Mouse (Mus musculus) hindbrain, embryonic 12.5 days (tissue): ENCODE measurements around the gene Fbrsl1. TPM values are rescaled to one million over a fixed set of nuclear protein-coding genes. Genes with fewer than 3 reads are reported as not detected.

Source experiments
- ATAC-seq: fragments of 200-750 bp; cut with Nextera tagmentation; 2 replicates; pipeline ENCODE4 v1.8.0; 2017; ENCODE audit warnings: moderate TSS enrichment; ENCODE audit not compliant: low FRiP score
- H3K27ac ChIP-seq: fragments of 300-500 bp; sonication (generic); 2 replicates; pipeline ENCODE4 v1.5.1; 2016; ENCODE audit warnings: mild to moderate bottlenecking
- H3K27me3 ChIP-seq: fragments of 300-500 bp; sonication (generic); 2 replicates; pipeline ENCODE4 v1.6.1; 2016; ENCODE audit warnings: mild to moderate bottlenecking
- H3K36me3 ChIP-seq: fragments of 300-500 bp; sonication (generic); 2 replicates; pipeline ENCODE4 v1.6.1; 2016; ENCODE audit warnings: mild to moderate bottlenecking
- H3K4me1 ChIP-seq: fragments of 300-500 bp; sonication (generic); 2 replicates; pipeline ENCODE4 v1.6.1; 2016
- H3K4me2 ChIP-seq: fragments of 300-500 bp; sonication (generic); replicated peaks from 2 replicates; pipeline ENCODE4 v1.6.1; 2016; ENCODE audit warnings: mild to moderate bottlenecking
- H3K4me3 ChIP-seq: fragments of 300-500 bp; sonication (generic); 2 replicates; pipeline ENCODE4 v1.5.1; 2016; ENCODE audit warnings: mild to moderate bottlenecking
- H3K9ac ChIP-seq: fragments of 300-500 bp; sonication (generic); 2 replicates; pipeline ENCODE4 v1.6.1; 2016; ENCODE audit warnings: mild to moderate bottlenecking, moderate library complexity
- H3K9me3 ChIP-seq: fragments of 300-500 bp; sonication (generic); replicated peaks from 2 replicates; pipeline ENCODE4 v1.6.1; 2016; ENCODE audit warnings: mild to moderate bottlenecking
- WGBS: fragments of 180-500 bp; shearing (Covaris S2); methylation state at CpG from one replicate; pipeline ENCODE4 v1.1.7; 2016; 5-methylcytosine and 5-hydroxymethylcytosine counted together
- polyA plus RNA-seq: library from polyadenylated mRNA; unstranded; fragments of >200 nt; fragmentation: Nextera tagmentation; extraction: Ambion mirVana; gene quantifications from 2 replicates; pipeline ENCODE4 v1.2.1, GENCODE M21; 2016

Fbrsl1 gene
- polyA plus RNA-seq, 1 experiment from 2014 or later: 35.5 TPM

DNA sequence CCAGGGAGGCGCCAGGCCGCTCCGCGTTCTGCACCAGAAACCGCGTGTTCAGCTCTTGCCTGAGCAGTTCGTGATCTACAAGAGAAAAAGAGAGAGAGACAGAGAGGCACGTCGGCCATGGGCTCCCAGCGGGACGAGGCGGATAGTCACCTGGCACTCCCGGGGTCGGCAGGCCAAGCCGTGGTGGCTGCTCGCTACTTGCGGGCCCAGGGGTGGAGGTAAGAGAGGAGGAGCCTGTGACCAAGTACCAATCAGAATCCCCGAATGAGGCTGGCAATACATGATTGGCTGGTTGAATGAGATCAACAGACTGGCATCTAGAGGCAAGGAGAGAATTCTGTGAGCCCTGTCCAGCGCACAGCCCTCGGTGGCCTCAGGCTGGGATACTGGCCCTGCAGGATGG is 70.1 kb downstream of the Fbrsl1 start:
- 0 out of 2 replicates have a peak, but pooled peaks have one; percentile 38 for ATAC-seq

DNA sequence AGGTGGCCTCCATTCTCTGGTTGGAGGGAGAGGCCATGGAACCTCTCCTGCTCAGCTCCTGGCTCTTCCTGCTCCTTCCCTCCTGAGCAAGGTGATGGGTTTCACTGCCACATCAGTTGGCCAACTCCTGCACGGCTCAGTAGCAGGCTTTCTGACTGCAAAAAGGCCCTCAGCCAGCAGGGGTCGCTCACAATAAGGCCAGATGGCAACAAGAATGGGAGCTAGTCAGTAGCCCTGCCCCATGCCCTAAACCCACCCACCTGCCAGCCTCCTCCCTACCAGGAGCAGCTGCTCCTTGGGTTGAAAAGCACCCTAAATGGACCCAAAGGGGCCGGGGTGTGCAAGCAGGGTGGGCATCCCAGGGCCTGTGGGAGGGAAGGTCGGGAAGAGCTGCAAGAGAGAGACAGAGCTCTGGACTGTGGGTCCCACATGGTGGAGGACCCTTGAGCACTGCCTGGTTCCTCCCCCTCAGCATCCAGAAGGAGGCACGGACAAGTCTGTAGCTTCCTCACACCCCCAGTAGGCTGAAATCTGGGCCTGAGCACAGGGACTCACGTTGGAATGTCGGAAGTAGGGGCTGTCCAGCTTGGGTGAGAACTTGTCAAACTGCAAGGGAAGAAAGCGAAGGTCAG is 71.4 kb downstream of the Fbrsl1 start:
- Histone ChIP-seq H3K27ac (no peak overlapping the region), H3K27me3 (0 out of 2 replicates have a peak, but pooled peaks cover 2% of the 10 kb centered on the region), H3K9ac (no peak overlapping the region), H3K4me1 (peaks cover 7% of the 10 kb centered on the region; the same call in 1 of the 2 replicates), H3K9me3 (no peaks in the 10 kb centered on the region), H3K36me3 (peaks cover 73% of the 10 kb centered on the region), H3K4me3 (no peak overlapping the region), H3K4me2 (no peak overlapping the region)
- peak; percentile 60 for ATAC-seq
- 53% methylated on average over 8 of the region's 8 CpGs for WGBS

More for the DNA sequence above, 70.1 kb downstream of the Fbrsl1 start:
- Histone ChIP-seq H3K36me3 (peaks cover 72% of the 10 kb centered on the region), H3K9me3 (no peaks in the 10 kb centered on the region), H3K4me2 (0 out of 2 replicates have a peak overlapping the region, but pooled peaks have one; percentile 19), H3K9ac (peak overlapping the region; percentile 35; the same call in 1 of the 2 replicates), H3K4me3 (no peak overlapping the region), H3K27ac (no peak overlapping the region), H3K27me3 (0 out of 2 replicates have a peak, but pooled peaks cover 2% of the 10 kb centered on the region), H3K4me1 (peaks cover 7% of the 10 kb centered on the region; the same call in 1 of the 2 replicates)
- WGBS: 22% methylated on average over 20 of the region's 20 CpGs

DNA sequence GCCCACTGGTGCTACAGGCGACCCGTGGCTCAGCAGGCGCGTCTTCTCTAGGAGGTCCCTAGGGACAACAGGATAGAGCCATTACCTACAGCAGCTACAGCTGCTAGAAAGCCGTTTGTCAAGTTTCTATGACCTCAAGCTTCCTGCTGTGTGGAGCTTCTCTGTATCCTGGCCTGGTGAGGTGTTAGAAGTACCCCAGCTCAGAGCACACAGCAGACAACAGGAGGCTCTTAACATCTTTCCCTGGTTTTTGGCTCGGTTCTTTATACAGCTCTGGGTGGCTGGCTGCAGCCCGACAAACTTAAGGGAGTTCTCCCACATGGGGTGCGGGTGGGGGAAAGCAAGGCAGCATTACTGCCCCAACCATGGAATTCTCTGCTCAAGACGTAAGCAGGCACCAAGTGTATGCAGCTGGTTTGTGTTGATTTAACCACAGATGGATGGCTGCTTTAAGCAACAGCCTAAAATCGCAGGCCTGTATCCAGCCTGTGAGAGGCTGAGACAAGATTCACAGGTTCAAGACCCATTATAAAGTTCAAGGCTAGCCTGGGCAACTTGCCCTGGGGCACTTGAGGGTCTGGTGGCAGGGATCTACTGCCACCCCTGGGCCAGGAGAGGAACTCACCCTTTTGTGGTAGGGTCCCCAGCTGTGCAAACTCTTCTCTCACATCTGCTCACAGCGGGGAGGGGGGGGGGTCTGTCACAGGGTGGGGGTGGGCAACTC is 84.3 kb downstream of the Fbrsl1 start:
- peak overlapping the region; percentile 42 for H3K4me3 ChIP-seq
- no peak for ATAC-seq

DNA sequence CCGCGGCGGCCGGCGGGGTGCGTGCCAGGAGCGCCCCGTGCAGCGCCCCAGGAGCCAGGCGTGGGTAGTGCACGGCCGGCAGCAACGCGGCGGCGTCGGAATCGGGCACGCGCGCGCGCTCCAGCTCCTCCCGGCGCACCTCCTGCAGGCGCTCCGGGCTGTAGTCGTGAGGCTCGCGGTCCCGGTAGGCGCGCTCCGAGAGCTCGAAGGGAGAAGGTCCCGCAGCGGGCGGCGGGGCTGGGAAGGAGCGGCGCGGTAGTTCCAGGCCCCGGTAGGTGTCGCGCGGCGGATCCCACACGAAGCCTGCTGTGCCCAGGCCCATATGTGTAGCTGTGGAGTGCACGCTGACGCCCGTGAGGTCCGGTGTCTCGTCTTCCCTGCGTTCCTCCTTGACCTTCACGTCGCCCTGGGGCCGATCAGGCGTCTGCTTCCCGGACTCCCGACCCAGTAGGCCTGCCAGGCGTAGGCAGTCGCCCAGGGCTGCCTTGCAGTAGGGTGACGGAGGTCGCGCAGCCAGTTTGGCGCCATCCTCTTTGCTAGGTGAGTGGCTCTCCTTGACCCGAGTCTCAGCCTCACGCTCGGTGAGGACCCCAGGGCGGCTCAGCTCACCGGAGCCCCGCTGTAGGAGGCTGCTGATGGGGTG is 85.0 kb downstream of the Fbrsl1 start:
- peak overlapping the region; percentile 44 for H3K9ac ChIP-seq
- H3K4me2 ChIP-seq: peak overlapping the region; percentile 79
- 1% methylated on average over 57 of the region's 72 CpGs for WGBS
- ATAC-seq: peak; percentile 83
- peak overlapping the region; percentile 42 for H3K4me3 ChIP-seq
- peaks cover 14% of the 10 kb centered on the region for H3K4me1 ChIP-seq
- H3K27me3 ChIP-seq: peaks cover 26% of the 10 kb centered on the region
- peaks cover 33% of the 10 kb centered on the region for H3K36me3 ChIP-seq
- no peaks in the 10 kb centered on the region for H3K9me3 ChIP-seq
- peak overlapping the region; percentile 41; the same call in 1 of the 2 replicates for H3K27ac ChIP-seq

More for the DNA sequence above, 84.3 kb downstream of the Fbrsl1 start:
- Histone ChIP-seq H3K9me3 (no peaks in the 10 kb centered on the region), H3K9ac (peak overlapping the region; percentile 44; the same call in 1 of the 2 replicates), H3K27ac (0 out of 2 replicates have a peak overlapping the region, but pooled peaks have one; percentile 41), H3K4me2 (peak overlapping the region; percentile 79), H3K27me3 (peaks cover 26% of the 10 kb centered on the region), H3K36me3 (peaks cover 39% of the 10 kb centered on the region), H3K4me1 (peaks cover 14% of the 10 kb centered on the region)
- 29% methylated on average over 11 of the region's 11 CpGs for WGBS

DNA sequence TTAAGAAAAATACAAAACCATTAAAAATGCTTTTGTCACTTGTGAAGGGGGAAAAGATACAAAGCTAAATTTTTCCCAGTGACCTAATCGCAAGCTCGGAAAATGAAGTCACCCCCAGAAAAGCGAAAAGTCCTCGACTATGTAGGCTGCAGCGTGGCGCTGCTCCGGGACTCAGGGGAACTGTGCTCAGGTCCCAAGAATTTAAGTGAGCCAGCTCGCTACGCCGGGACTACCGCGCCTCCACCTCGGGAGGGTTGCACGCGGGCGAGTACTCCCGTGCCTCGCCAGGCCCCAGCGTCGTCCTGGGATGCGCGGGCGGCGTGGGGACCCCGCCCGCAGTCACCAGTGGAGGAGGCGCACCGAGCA is 85.5 kb downstream of the Fbrsl1 start:
- Histone ChIP-seq H3K9ac (peak overlapping the region; percentile 44), H3K4me3 (peak overlapping the region; percentile 42), H3K4me1 (peaks cover 19% of the 10 kb centered on the region), H3K27me3 (peaks cover 26% of the 10 kb centered on the region), H3K4me2 (peak overlapping the region; percentile 79), H3K9me3 (no peaks in the 10 kb centered on the region), H3K36me3 (peaks cover 29% of the 10 kb centered on the region), H3K27ac (no peak overlapping the region)
- 2% methylated on average over 27 of the region's 28 CpGs for WGBS
- peak; percentile 39 for ATAC-seq

DNA sequence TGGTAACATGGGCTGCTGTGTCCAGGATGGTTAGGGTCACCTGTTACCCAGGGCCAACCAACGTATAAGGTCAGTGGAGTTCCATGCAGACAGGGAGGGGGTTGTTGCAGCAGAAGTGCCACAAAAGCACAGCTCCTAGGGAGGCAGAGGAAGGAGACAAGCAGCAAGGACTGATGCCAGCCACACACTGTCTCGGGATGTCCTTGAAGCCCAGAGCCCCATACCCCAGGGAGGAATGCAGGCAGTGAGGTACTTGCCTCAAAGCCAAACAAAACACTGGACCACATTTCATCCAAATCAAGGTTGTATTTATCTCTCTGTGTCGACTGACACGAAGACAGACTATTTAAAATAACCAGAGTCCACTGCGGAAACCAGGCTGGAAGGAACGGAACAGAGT is 86.8 kb downstream of the Fbrsl1 start:
- peaks cover 26% of the 10 kb centered on the region for H3K27me3 ChIP-seq
- peaks cover 21% of the 10 kb centered on the region for H3K4me1 ChIP-seq
- no peak overlapping the region for H3K9ac ChIP-seq
- 87% methylated on average over 6 of the region's 6 CpGs for WGBS
- H3K4me2 ChIP-seq: no peak overlapping the region
- H3K4me3 ChIP-seq: no peak overlapping the region
- H3K27ac ChIP-seq: no peak overlapping the region
- no peak for ATAC-seq
- no peaks in the 10 kb centered on the region for H3K9me3 ChIP-seq
- H3K36me3 ChIP-seq: peaks cover 17% of the 10 kb centered on the region

DNA sequence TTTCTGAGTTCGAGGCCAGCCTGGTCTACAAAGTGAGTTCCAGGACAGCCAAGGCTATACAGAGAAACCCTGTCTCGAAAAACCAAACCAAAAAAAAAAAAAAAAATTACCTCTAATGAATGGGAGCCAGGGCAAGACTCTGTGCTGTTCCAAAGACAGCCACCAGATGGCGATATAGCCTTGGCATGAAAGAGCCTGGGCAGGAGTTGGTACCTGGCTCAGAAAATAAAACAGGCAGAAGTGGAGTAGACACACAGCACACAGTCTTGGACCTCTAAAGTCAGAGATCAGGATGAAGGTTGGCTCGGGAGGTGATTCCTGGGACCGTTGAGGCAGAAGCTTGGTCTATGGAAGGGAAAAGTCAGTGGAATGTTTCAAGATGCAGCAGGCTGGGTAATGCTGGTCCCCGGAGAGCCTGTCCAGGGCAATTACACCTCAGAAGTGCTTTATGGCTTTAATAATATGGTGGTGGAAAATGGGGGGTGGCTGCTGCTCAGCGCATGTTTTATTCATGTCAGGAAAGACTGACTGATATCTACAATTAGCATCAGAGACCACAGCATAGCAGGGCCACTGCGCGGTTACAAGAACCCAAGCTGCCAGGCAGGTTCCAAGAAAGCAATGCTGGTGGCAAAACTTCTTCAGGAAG is 90.6 kb downstream of the Fbrsl1 start:
- Histone ChIP-seq H3K4me1 (peaks cover 8% of the 10 kb centered on the region; the same call in 1 of the 2 replicates), H3K4me3 (no peak overlapping the region), H3K9ac (no peak overlapping the region), H3K27ac (no peak overlapping the region), H3K9me3 (no peaks in the 10 kb centered on the region), H3K36me3 (0 out of 2 replicates have a peak, but pooled peaks cover 5% of the 10 kb centered on the region), H3K4me2 (no peak overlapping the region), H3K27me3 (peaks cover 30% of the 10 kb centered on the region)
- WGBS: 29% methylated on average over 9 of the region's 9 CpGs
- ATAC-seq: peak; percentile 55

DNA sequence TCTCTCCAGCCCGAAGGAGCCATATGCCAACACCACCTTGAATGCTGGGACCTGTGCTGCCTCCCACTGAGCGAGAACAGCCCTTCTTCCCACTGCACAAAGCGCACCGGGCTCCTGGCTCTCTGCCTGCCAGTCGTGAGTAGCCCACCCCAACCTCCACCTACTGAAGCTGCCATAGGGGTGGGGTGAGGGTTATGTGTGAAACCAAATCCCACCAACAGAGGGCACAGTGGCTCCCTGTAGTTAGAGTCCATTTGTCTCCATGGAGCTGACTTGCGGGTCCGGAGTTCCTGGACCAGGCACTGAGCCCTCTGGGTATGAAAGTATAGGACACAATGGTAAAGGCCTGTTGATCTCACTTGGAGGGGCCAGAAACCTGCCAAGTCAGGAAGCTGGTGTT is 93.6 kb downstream of the Fbrsl1 start:
- Histone ChIP-seq H3K4me2 (no peak overlapping the region), H3K4me1 (peaks cover 8% of the 10 kb centered on the region; the same call in 1 of the 2 replicates), H3K4me3 (no peak overlapping the region), H3K27ac (no peak overlapping the region), H3K9ac (no peak overlapping the region), H3K9me3 (no peaks in the 10 kb centered on the region), H3K36me3 (no peaks in the 10 kb centered on the region), H3K27me3 (peaks cover 21% of the 10 kb centered on the region)
- ATAC-seq: no peak
- 18% methylated on average over 7 of the region's 7 CpGs for WGBS

DNA sequence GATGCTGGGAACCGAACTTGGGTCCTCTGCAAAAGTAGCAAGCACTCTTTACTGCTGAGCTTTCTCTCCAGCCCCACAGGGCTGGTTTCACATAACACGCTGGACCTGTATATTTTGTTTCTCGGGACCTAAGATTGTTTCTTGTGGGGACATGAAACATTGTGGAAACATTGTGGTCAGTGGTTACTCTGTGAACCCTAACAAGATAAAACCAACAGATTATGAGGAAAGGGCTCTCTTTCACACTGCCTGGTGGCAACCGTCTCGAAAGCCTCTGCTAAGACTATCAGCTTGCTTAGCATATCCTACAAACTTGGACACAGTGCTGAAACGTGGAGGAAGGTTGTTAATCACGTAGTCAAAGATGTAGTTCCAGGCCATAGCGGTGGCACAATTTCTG is 101.3 kb downstream of the Fbrsl1 start:
- no peak overlapping the region for H3K27ac ChIP-seq
- H3K4me3 ChIP-seq: no peak overlapping the region
- peaks cover 27% of the 10 kb centered on the region for H3K27me3 ChIP-seq
- no peaks in the 10 kb centered on the region for H3K36me3 ChIP-seq
- no peak for ATAC-seq
- no peak overlapping the region for H3K4me2 ChIP-seq
- WGBS: 89% methylated on average over 8 of the region's 8 CpGs
- no peak overlapping the region for H3K9ac ChIP-seq
- H3K9me3 ChIP-seq: no peaks in the 10 kb centered on the region
- peaks cover 12% of the 10 kb centered on the region for H3K4me1 ChIP-seq

DNA sequence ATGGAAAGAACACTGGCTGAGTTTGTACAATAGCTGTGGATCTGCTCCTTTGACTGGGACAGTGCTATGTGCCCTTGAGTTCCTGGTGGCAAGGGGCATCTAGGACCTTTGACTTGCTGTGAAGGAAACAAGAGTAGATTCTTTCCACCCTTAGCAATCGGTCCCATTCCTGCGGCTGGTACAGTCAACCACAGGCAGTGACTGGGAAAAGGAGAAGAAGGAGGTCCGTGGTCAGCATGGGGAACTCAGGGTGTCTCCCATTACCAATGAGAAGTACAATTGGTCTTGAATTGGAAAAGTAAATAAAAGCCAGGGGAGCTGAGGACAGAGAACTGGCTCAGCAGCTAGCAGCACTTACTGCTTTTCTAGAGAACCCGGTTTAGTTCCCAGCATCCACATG is 102.8 kb downstream of the Fbrsl1 start:
- WGBS: 74% methylated on average over 4 of the region's 4 CpGs
- Histone ChIP-seq H3K27me3 (peaks cover 38% of the 10 kb centered on the region), H3K27ac (no peak overlapping the region), H3K4me2 (no peak overlapping the region), H3K4me1 (peaks cover 12% of the 10 kb centered on the region), H3K36me3 (no peaks in the 10 kb centered on the region), H3K9ac (no peak overlapping the region), H3K4me3 (no peak overlapping the region), H3K9me3 (no peaks in the 10 kb centered on the region)
- ATAC-seq: no peak

DNA sequence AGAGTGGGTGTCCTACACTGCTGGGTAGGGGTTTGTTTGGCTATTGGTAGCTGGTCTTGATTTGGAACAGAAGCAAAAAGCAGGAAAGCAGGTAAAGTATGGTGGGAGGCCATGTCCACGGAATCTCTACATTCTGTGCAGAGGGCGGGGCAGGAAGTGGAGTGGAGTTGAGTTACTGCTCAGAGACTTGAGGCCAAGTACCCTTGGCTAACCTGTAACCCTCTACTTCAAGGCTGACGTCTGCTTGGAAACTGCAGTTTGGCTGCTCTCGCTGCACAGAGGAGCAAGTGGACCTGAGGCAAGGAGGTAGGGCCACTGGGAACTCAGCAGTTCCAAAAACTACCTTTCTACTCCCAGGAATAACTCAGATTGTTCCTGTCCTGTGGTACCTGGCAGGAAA is 103.8 kb downstream of the Fbrsl1 start, which contains the start of gene Lrcol1:
Gene Lrcol1 (plus strand): TSS at position 207 of the 400 bp plus-strand sequence.
- H3K4me3 ChIP-seq: no peak within 1 kb of the TSS
- no peaks in the 10 kb centered on the region for H3K36me3 ChIP-seq
- H3K9me3 ChIP-seq: no peaks in the 10 kb centered on the region
- H3K9ac ChIP-seq: no peak within 1 kb of the TSS
- H3K27ac ChIP-seq: no peak within 1 kb of the TSS
- 77% methylated on average over 4 of the region's 4 CpGs for WGBS
- H3K4me1 ChIP-seq: peaks cover 12% of the 10 kb centered on the region
- peaks cover 38% of the 10 kb centered on the region for H3K27me3 ChIP-seq
- no peak for ATAC-seq
- no peak within 1 kb of the TSS for H3K4me2 ChIP-seq
